Mouse (Mus musculus): ENCODE measurements around the gene Mfsd1. TPM values are rescaled to one million over a fixed set of nuclear protein-coding genes. Genes with fewer than 3 reads are reported as not detected.

The Mfsd1 gene
- polyA plus RNA-seq, 1 experiment from 2014 or later, result 61.1 TPM

DNA sequence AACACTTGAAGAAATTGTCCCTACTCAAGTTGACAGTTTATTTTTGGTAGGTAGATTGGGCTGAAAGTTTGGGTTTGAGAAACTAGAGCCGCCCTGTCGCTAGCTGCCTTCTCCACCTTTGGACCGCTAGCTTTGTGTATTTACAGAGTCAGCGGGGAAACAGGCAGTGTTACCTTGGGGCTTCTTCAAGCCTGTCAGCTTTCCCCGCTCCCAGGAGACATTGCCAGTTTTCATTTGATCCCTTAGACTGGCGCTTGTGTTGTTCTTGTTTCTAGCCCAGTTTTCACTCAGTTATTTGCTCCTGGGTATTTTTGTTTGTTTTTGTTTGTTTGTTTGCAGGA, 1.3 kb downstream of the Mfsd1 start:
- H3K4me3 ChIP-seq (ENCODE audit: low read depth, low read length), result no peak overlapping the region
- no peaks in the 10 kb centered on the region for H3K9me3 ChIP-seq (ENCODE audit: control insufficient read depth, low read length)
- H3K36me3 ChIP-seq (ENCODE audit: control insufficient read depth, insufficient read depth, low read length), result no peaks in the 10 kb centered on the region; the same call in 1 of the 2 replicates
- WGBS, result 88% methylated on average over 6 of the region's 6 CpGs
- H3K27ac ChIP-seq (ENCODE audit: low read depth, low read length), result no peak overlapping the region
- H3K27me3 ChIP-seq (ENCODE audit: control insufficient read depth, insufficient read depth, low read length), result no peaks in the 10 kb centered on the region
- no peak overlapping the region for H3K9ac ChIP-seq (ENCODE audit: low read length)
- H3K4me2 ChIP-seq (ENCODE audit: low read depth, low read length, severe bottlenecking), result peak overlapping the region; percentile 86; the same call in 1 of the 2 replicates
- ATAC-seq (replicated peaks; ENCODE audit: low FRiP score) (no peak), DNase-seq (ENCODE audit: low spot score) (no peak)
- H3K4me1 ChIP-seq (replicated peaks; ENCODE audit: control insufficient read depth, insufficient read depth, low read length), result 0 out of 2 replicates have a peak, but pooled peaks cover 2% of the 10 kb centered on the region

DNA sequence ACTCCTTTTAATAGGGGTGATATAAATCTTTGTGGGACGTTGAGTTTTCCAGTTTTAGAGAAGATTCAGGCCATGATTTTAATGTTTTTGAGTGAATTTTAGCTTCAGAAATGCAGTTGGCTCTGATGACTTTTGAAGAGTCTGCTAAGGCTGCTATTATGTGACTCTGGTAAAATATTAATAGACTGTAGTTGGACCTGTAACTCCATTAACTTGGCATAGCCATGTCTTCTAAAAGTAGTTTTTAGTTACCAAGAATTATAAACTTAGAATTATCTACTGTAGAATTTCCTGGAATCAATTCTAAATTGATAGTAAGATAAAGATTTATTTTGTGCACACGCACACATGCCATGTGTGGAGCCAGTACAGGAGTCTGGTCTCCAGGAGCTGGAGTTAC, 4.0 kb downstream of the Mfsd1 start:
- 90% methylated on average over 2 of the region's 2 CpGs for WGBS
- H3K36me3 ChIP-seq (ENCODE audit: control insufficient read depth, insufficient read depth, low read length), result no peaks in the 10 kb centered on the region; the same call in 1 of the 2 replicates
- no peaks in the 10 kb centered on the region for H3K27me3 ChIP-seq (ENCODE audit: control insufficient read depth, insufficient read depth, low read length)
- ATAC-seq (replicated peaks; ENCODE audit: low FRiP score), result no peak
- DNase-seq (ENCODE audit: low spot score), result no peak
- no peak overlapping the region for H3K4me2 ChIP-seq (ENCODE audit: low read depth, low read length, severe bottlenecking)
- no peaks in the 10 kb centered on the region for H3K9me3 ChIP-seq (ENCODE audit: control insufficient read depth, low read length)
- H3K9ac ChIP-seq (ENCODE audit: low read length), result no peak overlapping the region
- H3K4me1 ChIP-seq (replicated peaks; ENCODE audit: control insufficient read depth, insufficient read depth, low read length), result 0 out of 2 replicates have a peak, but pooled peaks cover 2% of the 10 kb centered on the region
- H3K4me3 ChIP-seq (ENCODE audit: low read depth, low read length), result no peak overlapping the region
- H3K27ac ChIP-seq (ENCODE audit: low read depth, low read length), result no peak overlapping the region

DNA sequence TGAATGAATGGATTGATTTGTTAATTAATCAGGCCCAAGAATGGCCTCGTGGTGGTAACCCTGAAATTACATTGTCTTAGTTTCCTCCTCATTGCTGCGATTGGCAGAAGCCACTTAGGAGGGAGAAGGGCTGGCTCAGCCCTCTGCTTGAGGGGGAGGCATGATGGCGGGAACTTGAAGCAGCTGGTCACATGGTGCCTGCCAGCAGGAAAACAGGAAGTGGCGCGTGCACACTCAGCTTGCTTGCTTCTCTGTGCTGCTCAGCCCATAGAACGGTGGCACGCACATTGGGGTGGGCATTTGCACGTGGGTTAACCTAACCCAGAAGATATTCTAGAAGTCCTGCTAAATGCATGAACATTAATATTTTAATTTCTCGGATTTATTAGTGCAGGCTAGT, 4.9 kb downstream of the Mfsd1 start:
- Histone ChIP-seq H3K9ac (ENCODE audit: low read length) (no peak overlapping the region), H3K27me3 (ENCODE audit: control insufficient read depth, insufficient read depth, low read length) (no peaks in the 10 kb centered on the region), H3K27ac (ENCODE audit: low read depth, low read length) (no peak overlapping the region), H3K9me3 (ENCODE audit: control insufficient read depth, low read length) (no peaks in the 10 kb centered on the region), H3K4me1 (replicated peaks; ENCODE audit: control insufficient read depth, insufficient read depth, low read length) (0 out of 2 replicates have a peak, but pooled peaks cover 2% of the 10 kb centered on the region), H3K4me2 (ENCODE audit: low read depth, low read length, severe bottlenecking) (no peak overlapping the region), H3K4me3 (ENCODE audit: low read depth, low read length) (no peak overlapping the region), H3K36me3 (ENCODE audit: control insufficient read depth, insufficient read depth, low read length) (no peaks in the 10 kb centered on the region; the same call in 1 of the 2 replicates)
- no peak for ATAC-seq (replicated peaks; ENCODE audit: low FRiP score)
- DNase-seq (ENCODE audit: low spot score), result no peak
- 87% methylated on average over 9 of the region's 9 CpGs for WGBS

DNA sequence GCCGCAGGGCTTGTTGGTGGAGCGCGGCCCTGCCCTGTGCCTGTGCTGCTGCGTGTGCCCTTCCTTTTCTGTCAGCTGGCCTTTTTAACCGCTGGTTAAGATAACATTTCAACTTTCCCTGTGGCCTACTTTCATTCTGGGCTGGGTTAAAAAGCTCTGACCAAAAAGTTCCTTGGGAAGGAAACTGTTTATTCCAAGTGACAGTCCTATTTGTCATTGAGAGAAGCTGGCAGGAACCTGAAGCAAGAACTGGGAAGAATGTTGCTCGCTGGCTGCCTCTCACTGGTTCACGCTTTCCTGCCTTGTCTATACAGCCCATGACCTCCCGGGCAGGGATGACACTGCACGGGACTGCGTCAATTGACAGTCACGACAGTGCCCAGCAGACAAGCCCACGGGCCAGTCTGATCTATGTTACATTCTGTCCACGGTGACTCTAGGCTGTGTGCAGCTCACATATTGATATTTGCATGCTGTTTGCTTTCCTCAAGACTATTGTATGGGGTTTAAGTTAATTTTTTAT, 19.1 kb downstream of the Mfsd1 start:
- H3K4me1 ChIP-seq (replicated peaks; ENCODE audit: control insufficient read depth, insufficient read depth, low read length), result no peaks in the 10 kb centered on the region
- no peaks in the 10 kb centered on the region; the same call in 1 of the 2 replicates for H3K36me3 ChIP-seq (ENCODE audit: control insufficient read depth, insufficient read depth, low read length)
- ATAC-seq (replicated peaks; ENCODE audit: low FRiP score) (no peak), DNase-seq (ENCODE audit: low spot score) (no peak)
- 96% methylated on average over 13 of the region's 13 CpGs for WGBS
- no peaks in the 10 kb centered on the region for H3K27me3 ChIP-seq (ENCODE audit: control insufficient read depth, insufficient read depth, low read length)
- H3K9me3 ChIP-seq (ENCODE audit: control insufficient read depth, low read length), result no peaks in the 10 kb centered on the region
- no peak overlapping the region for H3K9ac ChIP-seq (ENCODE audit: low read length)
- H3K4me3 ChIP-seq (ENCODE audit: low read depth, low read length), result no peak overlapping the region
- H3K27ac ChIP-seq (ENCODE audit: low read depth, low read length), result no peak overlapping the region
- no peak overlapping the region for H3K4me2 ChIP-seq (ENCODE audit: low read depth, low read length, severe bottlenecking)

DNA sequence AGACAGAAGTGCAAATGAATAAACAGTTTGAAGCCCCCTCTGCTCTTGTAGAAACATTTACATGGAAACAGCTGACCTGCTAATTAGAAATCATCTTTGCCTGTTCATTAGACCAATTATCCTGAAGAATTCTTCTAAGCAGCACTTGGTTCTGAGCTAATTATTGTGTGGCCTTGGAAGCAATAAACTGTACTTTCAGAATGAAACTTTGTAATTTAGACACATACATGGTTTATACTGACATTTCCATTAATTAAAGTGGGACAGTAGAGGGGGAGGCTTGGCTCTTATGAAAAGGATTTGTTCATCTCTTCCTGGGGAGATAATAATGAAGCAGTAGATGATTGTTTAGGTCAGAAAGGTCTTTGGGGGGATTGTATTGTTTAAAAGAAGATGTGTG, 35.7 kb downstream of the Mfsd1 start:
- Histone ChIP-seq H3K4me2 (ENCODE audit: low read depth, low read length, severe bottlenecking) (no peak overlapping the region), H3K4me1 (replicated peaks; ENCODE audit: control insufficient read depth, insufficient read depth, low read length) (no peaks in the 10 kb centered on the region), H3K9ac (ENCODE audit: low read length) (no peak overlapping the region), H3K27me3 (ENCODE audit: control insufficient read depth, insufficient read depth, low read length) (no peaks in the 10 kb centered on the region), H3K27ac (ENCODE audit: low read depth, low read length) (no peak overlapping the region), H3K36me3 (ENCODE audit: control insufficient read depth, insufficient read depth, low read length) (no peaks in the 10 kb centered on the region), H3K4me3 (ENCODE audit: low read depth, low read length) (no peak overlapping the region), H3K9me3 (ENCODE audit: control insufficient read depth, low read length) (no peaks in the 10 kb centered on the region)
- peak; percentile 63; the same call in 1 of the 2 replicates for ATAC-seq (replicated peaks; ENCODE audit: low FRiP score)
- DNase-seq (ENCODE audit: low spot score), result no peak

DNA sequence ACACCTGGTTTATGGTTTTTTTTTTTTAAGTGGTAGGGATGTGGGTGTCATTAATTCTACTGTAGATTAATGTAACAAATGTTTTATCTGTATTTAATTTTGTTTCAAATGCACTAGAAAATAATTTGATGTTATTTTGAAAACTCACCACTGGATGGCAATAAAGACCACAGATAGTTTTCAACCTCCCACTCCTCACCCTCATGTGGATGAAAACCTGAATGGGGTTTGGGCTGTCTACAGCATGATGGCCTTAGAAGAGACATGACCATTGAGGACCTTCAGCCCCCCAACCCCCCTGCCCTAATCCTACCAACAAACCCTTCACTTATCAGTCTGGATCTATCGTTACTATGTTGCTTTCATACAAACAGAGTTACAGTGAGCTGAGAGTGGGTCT, 42.1 kb downstream of the Mfsd1 start:
- DNase-seq (ENCODE audit: low spot score) (no peak), ATAC-seq (replicated peaks; ENCODE audit: low FRiP score) (no peak)
- H3K36me3 ChIP-seq (ENCODE audit: control insufficient read depth, insufficient read depth, low read length), result no peaks in the 10 kb centered on the region
- no peak overlapping the region for H3K4me2 ChIP-seq (ENCODE audit: low read depth, low read length, severe bottlenecking)
- H3K27me3 ChIP-seq (ENCODE audit: control insufficient read depth, insufficient read depth, low read length), result no peaks in the 10 kb centered on the region
- H3K4me3 ChIP-seq (ENCODE audit: low read depth, low read length), result no peak overlapping the region
- H3K9ac ChIP-seq (ENCODE audit: low read length), result no peak overlapping the region
- H3K4me1 ChIP-seq (replicated peaks; ENCODE audit: control insufficient read depth, insufficient read depth, low read length), result no peaks in the 10 kb centered on the region
- no peak overlapping the region for H3K27ac ChIP-seq (ENCODE audit: low read depth, low read length)
- H3K9me3 ChIP-seq (ENCODE audit: control insufficient read depth, low read length), result no peaks in the 10 kb centered on the region
- WGBS, result 89% methylated on average over 1 of the region's 1 CpGs

DNA sequence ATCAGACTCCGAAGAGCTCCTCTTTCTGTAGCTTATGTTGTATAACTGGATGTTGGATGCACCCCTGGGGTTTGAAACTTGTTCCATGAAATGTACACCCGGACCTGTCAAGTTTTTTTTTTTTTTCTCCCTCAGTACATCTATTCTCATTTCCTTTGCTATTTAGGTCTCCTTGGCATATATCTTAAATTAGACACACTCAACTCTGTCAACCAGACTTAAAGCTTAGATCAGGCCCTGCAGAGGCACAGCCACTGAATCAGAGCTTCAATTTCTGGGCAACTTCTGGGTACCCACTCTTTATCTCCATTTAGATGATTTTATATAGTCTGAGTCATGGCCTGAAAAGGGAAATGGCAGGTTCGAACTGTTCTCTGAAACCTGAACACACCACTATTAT, 60.6 kb downstream of the Mfsd1 start:
- ATAC-seq (replicated peaks; ENCODE audit: low FRiP score) (no peak), DNase-seq (ENCODE audit: low spot score) (no peak)
- Histone ChIP-seq H3K4me3 (ENCODE audit: low read depth, low read length) (no peak overlapping the region), H3K4me2 (ENCODE audit: low read depth, low read length, severe bottlenecking) (no peak overlapping the region), H3K9ac (ENCODE audit: low read length) (no peak overlapping the region), H3K27ac (ENCODE audit: low read depth, low read length) (no peak overlapping the region), H3K4me1 (replicated peaks; ENCODE audit: control insufficient read depth, insufficient read depth, low read length) (no peaks in the 10 kb centered on the region), H3K27me3 (ENCODE audit: control insufficient read depth, insufficient read depth, low read length) (no peaks in the 10 kb centered on the region), H3K36me3 (ENCODE audit: control insufficient read depth, insufficient read depth, low read length) (no peaks in the 10 kb centered on the region), H3K9me3 (ENCODE audit: control insufficient read depth, low read length) (no peaks in the 10 kb centered on the region)
- 93% methylated on average over 3 of the region's 3 CpGs for WGBS

DNA sequence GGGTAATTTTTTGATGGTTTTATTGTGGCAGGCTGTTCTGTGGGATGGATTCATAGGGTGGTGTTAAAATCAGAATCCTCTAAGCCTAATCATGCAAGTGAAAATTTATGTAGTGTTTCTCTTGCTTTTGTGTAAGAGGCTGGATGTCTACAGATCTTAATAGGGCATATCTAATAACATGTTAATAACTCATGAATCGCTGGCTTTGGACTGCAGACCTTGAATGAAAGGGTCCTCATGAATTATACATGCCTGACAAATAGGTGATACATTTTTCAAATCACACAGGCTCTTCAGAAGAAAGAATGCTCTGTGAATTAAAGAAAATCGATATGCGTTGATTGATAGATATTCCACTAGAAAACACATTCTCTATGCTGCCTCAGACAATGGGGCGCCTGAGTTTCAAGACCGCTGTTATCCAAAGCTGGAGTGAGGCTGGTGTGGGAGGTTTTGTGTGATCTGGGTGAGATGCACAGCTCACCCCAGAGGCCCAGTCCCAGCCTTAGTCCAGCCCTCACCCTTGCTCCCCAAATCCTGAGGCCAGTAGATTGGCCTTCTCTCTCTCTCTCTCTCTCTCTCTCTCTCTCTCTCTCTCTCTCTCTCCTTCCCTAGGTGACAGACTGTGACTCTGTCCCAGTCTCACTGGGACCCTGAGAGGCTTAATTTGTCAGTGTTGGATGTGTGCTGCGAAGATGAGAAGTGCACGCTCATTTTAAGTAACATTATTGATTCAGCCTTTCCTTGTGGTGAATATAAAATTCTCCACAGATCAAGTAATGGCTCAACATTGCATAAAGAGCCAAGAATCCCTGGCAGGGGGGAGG, 63.3 kb downstream of the Mfsd1 start:
- H3K4me2 ChIP-seq (ENCODE audit: low read depth, low read length, severe bottlenecking), result no peak overlapping the region
- H3K4me1 ChIP-seq (replicated peaks; ENCODE audit: control insufficient read depth, insufficient read depth, low read length), result no peaks in the 10 kb centered on the region
- no peaks in the 10 kb centered on the region for H3K27me3 ChIP-seq (ENCODE audit: control insufficient read depth, insufficient read depth, low read length)
- H3K4me3 ChIP-seq (ENCODE audit: low read depth, low read length), result no peak overlapping the region
- no peaks in the 10 kb centered on the region for H3K9me3 ChIP-seq (ENCODE audit: control insufficient read depth, low read length)
- no peak for ATAC-seq (replicated peaks; ENCODE audit: low FRiP score)
- no peak overlapping the region for H3K9ac ChIP-seq (ENCODE audit: low read length)
- DNase-seq (ENCODE audit: low spot score), result no peak
- 82% methylated on average over 7 of the region's 7 CpGs for WGBS
- no peaks in the 10 kb centered on the region for H3K36me3 ChIP-seq (ENCODE audit: control insufficient read depth, insufficient read depth, low read length)
- no peak overlapping the region for H3K27ac ChIP-seq (ENCODE audit: low read depth, low read length)

Measured in forebrain, embryonic 11.5 days (tissue).